In genomic region chr17:45819143-45819542, GRCm38 (mm10) we compare ENCODE assay signal across 21 mouse cellular contexts.
"Had no signal": no experiment of that assay in that cellular context is flagged by ENCODE, and none has a peak within 500 bp of the region (broad histone marks: within the 10 kb centered on the region; RNA-seq: fewer than 3 reads in every experiment).

No protein-coding gene starts in this region.

- H3K4me1 ChIP-seq: midbrain, embryonic 13.5 days had no signal

- H3K9me3 ChIP-seq: lung, embryonic 15.5 days; midbrain, embryonic 10.5 days; midbrain, embryonic 13.5 days; neural tube, embryonic 13.5 days; stomach, embryonic 15.5 days had no signal

- ATAC-seq: midbrain, embryonic 13.5 days; midbrain, embryonic 16.5 days had no signal

- H3K27me3 ChIP-seq: lung, embryonic 15.5 days; neural tube, embryonic 13.5 days; stomach, embryonic 15.5 days had no signal

- H3K4me3 ChIP-seq: left cerebral cortex, adult 2 months; lung, embryonic 15.5 days; megakaryocyte, embryonic 14.5 days; midbrain, embryonic 10.5 days; midbrain, embryonic 13.5 days; myocyte; neural tube, embryonic 13.5 days; stomach, embryonic 15.5 days had no signal

- H3K36me3 ChIP-seq: lung, embryonic 15.5 days; midbrain, embryonic 10.5 days; midbrain, embryonic 13.5 days; neural tube, embryonic 13.5 days; stomach, embryonic 15.5 days had no signal

- DNase-seq: kidney, adult 2 months; kidney, postnatal 25 days; layer of hippocampus, postnatal 36 days; lung, adult 18-20 months; lung, postnatal 10 days; lung, postnatal 36 days; retina, postnatal 1 day; right cerebral cortex, postnatal 25 days; spleen, adult 18-20 months; thymus, adult 2 months; thymus, postnatal 25 days had no signal

- H3K4me2 ChIP-seq: lung, embryonic 15.5 days; midbrain, embryonic 13.5 days; neural tube, embryonic 13.5 days; stomach, embryonic 15.5 days had no signal

- H3K9ac ChIP-seq: lung, embryonic 15.5 days; midbrain, embryonic 13.5 days; neural tube, embryonic 13.5 days; stomach, embryonic 15.5 days had no signal

- H3K27ac ChIP-seq: kidney, postnatal 0 days; left cerebral cortex, adult 2 months; lung, embryonic 15.5 days; midbrain, embryonic 10.5 days; midbrain, embryonic 13.5 days; neural tube, embryonic 13.5 days; stomach, embryonic 15.5 days had no signal
